Mouse (Mus musculus) frontal cortex, postnatal 14 days (tissue): Measurements from ENCODE around the gene Nat8f2.

ENCODE experiments used
- DNase-seq, 2 experiments: peaks; one replicate each; pipeline ENCODE4 v3.0.0; 2022; ENCODE audit warnings: low spot score in 2 of 2

Nat8f2 gene

DNA sequence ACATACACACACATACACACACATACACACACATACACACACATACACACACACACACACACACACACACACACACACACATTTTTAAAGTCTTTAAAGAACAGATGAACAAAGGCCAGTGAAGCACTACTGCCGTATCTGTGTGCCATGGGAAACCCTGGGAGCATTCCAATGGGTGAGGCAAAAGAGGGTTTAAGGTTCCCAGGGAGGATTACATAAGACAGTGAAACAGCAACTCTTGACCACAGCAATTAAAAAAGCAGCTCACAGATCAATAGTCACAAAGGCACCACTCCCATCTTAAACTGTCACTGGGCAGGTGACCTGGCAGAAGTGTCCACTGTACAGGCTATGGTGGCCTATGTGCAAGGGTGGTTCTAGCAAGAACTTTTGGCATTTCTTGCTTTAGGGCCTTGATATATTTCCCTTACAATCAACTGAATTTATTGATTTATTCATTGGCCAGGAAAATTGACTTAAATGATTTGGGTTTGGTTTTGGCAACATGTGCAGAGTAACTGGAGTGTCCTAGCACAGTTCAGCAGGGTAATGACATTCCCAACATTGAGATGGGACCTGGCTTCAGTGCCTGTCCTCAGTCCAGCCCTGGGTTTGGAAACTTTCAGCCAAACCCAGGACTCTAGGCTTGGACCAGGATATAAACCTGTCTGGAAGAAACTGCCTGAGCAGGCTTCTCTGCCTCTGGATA is 45.4 kb downstream of the Nat8f2 start:
- DNase-seq, result no peak

- DNase-seq, result no peak
Measured at GRCm38 (mm10) chr6:85822286-85822685, 46.7 kb downstream of the Nat8f2 start.

DNA sequence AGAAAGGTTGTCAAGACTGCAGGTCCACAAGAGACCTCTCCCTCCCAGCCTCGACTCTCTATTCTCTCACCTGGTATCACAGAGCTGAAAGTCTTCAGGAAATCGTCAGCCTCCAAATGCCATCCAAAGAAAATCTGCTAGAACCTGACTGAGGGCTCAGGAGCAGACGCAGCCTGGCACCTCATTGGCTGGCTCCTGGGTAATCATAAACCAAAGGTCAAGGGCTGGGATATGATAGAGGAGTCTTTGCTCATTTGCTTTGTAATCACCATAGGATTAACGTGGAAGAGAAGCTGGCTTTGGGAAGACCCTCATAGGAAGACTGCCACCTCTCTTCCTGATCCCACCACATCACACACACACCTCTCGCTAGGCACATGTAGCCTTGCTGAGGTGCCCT is 48.1 kb downstream of the Nat8f2 start, which contains the start of the genes Nat8f6 and Nat8f5:
Gene Nat8f6 (minus strand): TSS at position 118 of the 400 bp plus-strand sequence.
Gene Nat8f5 (minus strand): TSS at position 136 of the 400 bp plus-strand sequence.
- DNase-seq, result no peak

DNA sequence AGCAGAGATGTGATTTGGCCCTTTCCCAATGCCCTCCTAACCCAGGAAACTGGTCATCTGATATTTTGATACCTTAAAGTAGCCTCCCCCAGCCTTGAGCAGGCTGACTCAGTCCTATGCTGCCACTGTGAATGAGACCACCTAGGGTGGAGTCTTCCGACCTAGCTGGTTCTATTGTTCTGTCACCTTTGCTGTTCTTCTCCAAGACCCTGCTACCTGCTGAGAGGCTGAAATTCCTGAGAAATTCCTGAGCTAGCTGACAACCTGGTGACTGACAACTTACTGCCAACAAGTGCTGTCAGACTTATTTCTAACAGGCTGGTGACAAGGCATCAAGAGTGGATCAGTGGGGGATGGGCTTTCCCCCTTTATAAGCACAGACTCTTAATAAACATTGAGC is 50.6 kb downstream of the Nat8f2 start:
- DNase-seq, result no peak
